Mouse (Mus musculus): ENCODE measurements around the gene Tmem35b. TPM values are rescaled to one million over a fixed set of nuclear protein-coding genes. Genes with fewer than 3 reads are reported as not detected.
"Not testable (repeated sequence)": the region's sequence is repeated elsewhere in the genome, so short reads cannot be mapped to it uniquely, and the experiment has no call there.

Gene Tmem35b
- polyA plus RNA-seq (2015; fragmentation: Nextera tagmentation; extraction: Ambion mirVana), result 12.2 and 13.0 TPM in 2 replicates

DNA sequence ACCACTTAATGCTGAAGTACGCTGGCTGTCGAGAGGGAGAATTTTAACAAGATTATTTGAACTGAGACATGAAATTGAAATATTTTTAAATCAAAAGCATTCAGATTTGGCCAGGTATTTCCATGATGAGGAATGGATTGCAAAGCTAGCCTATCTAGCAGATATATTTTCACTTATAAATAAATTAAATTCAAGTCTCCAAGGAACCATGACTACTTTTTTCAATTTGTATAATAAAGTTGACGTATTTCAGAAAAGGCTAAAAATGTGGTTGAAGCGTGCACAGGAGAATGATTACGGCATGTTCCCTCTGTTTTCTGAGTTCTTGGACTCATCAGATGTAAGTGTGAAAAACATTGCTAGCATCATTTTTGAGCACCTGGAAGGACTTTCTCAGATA lies at the start of gene Tmem35b:
Gene Tmem35b (plus strand): TSS at position 301 of the 400 bp plus-strand sequence.
- Histone ChIP-seq H3K9ac (no peak within 1 kb of the TSS), H3K4me1 (peaks cover 7% of the 10 kb centered on the region; the same call in 1 of the 2 replicates), H3K4me3 (no peak within 1 kb of the TSS), H3K27ac (no peak within 1 kb of the TSS), H3K27me3 (no peaks in the 10 kb centered on the region), H3K4me2 (no peak within 1 kb of the TSS), H3K36me3 (peaks cover 3% of the 10 kb centered on the region; the same call in 1 of the 2 replicates), H3K9me3 (no peaks in the 10 kb centered on the region)
- 91% methylated on average over 5 of the region's 5 CpGs for WGBS
- ATAC-seq (ENCODE audit: insufficient number of reproducible peaks, low FRiP score, low TSS enrichment, low read depth), result no peak

DNA sequence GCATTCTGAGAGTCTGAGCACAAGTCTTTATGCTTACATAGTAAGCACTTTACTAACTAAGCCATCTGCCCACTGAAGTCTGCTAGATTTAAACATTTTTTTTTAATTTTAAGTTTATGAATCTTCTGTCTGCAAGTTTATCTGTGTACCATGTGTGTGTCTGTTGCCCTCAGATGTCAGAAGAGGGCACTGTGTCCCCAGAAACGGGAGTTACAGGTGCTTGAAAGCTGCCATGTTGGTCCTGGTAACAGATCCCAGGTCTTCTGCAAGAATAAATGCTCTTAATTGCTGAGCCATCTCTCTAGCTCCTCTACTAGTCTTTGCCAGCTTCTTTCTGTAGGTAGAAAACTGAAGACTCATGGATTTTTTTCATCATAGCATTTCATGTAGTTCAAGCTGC lies 48.6 kb upstream of the Tmem35b start:
- Histone ChIP-seq H3K9me3 (no peaks in the 10 kb centered on the region), H3K36me3 (no peaks in the 10 kb centered on the region), H3K27me3 (no peaks in the 10 kb centered on the region), H3K27ac (no peak overlapping the region), H3K4me2 (no peak overlapping the region), H3K4me3 (no peak overlapping the region), H3K4me1 (peaks cover 5% of the 10 kb centered on the region), H3K9ac (no peak overlapping the region)
- WGBS, result 59% methylated on average over 1 of the region's 1 CpGs
- no peak for ATAC-seq (ENCODE audit: insufficient number of reproducible peaks, low FRiP score, low TSS enrichment, low read depth)

DNA sequence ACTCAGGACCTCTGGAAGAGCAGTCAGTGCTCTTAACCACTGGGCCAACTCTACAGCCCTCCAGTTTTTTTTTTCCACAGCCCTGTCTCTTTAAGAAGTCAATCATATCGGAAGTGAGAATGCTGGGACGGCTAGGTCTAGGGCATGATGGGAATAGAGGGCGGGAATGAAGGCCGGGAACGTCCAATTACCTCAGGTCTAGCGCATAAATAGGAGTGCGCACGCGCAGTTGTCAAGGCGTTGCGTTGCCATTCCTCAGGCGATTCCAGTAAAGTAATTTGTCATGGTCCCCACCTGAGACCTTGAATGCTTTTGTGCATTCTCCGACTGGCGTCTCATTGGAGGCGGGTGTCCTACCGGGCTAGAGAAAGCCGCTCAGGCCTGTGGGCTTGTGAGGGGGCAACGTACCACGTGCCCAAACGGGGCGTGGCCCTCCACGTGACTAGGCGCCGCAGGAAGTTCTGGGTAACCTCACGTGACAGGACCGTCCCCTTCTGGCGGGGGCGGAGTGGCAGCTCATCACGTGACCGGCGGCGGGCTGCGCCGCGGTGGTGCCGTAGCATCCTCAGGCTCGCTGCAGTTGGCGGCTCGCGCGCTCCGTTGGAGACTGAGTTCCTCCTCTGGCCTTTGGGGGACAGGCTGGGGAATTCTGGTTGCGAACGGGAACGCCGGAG lies 46.5 kb upstream of the Tmem35b start, which contains the start of gene Zmym6:
Gene Zmym6 (plus strand): TSS at position 509 of the 674 bp plus-strand sequence.
- Histone ChIP-seq H3K4me1 (peaks cover 9% of the 10 kb centered on the region), H3K4me2 (peak within 1 kb of the TSS; percentile 67), H3K36me3 (no peaks in the 10 kb centered on the region; the same call in 1 of the 2 replicates), H3K9ac (peak within 1 kb of the TSS; percentile 50), H3K27me3 (no peaks in the 10 kb centered on the region), H3K9me3 (no peaks in the 10 kb centered on the region), H3K4me3 (peak within 1 kb of the TSS; percentile 50), H3K27ac (peak within 1 kb of the TSS; percentile 94)
- ATAC-seq (ENCODE audit: insufficient number of reproducible peaks, low FRiP score, low TSS enrichment, low read depth), result peak; percentile 96
- WGBS, result under 1% methylated on average over 46 of the region's 46 CpGs

DNA sequence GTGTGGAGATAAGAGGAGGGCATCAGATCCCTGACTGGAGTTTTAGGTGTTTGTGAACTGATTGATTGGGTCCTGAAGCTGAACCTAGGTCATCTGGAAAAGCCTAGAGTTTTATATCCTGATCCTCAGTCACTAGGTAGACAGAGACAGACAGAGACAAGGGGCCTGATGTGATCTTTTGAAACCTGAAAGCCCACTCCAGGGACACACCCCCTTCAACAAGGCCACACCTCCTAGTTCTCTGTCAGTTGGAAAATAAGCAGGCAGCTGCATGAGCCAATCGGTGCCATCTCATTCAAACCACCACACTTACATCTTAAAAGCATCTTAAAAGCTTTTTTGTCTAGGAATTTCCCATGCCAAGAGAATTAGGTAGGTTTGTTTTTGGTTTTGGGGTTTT lies 42.7 kb upstream of the Tmem35b start:
- Histone ChIP-seq H3K4me2 (no peak overlapping the region), H3K27ac (no peak overlapping the region), H3K9me3 (no peaks in the 10 kb centered on the region), H3K4me1 (peaks cover 9% of the 10 kb centered on the region), H3K27me3 (no peaks in the 10 kb centered on the region), H3K4me3 (no peak overlapping the region), H3K36me3 (no peaks in the 10 kb centered on the region; the same call in 1 of the 2 replicates), H3K9ac (no peak overlapping the region)
- 39% methylated on average over 1 of the region's 1 CpGs for WGBS
- ATAC-seq (ENCODE audit: insufficient number of reproducible peaks, low FRiP score, low TSS enrichment, low read depth), result no peak

DNA sequence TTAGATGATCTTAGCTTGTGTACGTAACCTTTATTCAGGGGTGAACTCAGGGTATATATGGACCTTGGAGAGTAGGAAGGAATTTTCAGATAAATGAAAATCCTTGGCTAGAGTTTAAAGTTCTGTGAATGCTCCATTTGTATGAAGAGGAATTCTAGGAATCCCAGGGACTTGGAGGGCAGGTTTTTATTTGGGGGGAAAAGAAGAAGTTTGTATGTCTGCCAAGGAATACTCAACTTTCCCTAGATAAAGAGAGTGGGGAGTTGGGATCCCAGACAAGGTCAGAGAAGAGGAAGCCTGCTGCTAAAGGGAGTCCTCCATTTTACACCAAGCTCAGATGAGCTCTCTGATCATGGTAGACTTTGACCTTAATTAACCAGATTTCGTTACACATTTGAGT lies 40.4 kb upstream of the Tmem35b start:
- H3K4me1 ChIP-seq, result peaks cover 5% of the 10 kb centered on the region
- no peaks in the 10 kb centered on the region for H3K9me3 ChIP-seq
- peaks cover 2% of the 10 kb centered on the region; the same call in 1 of the 2 replicates for H3K36me3 ChIP-seq
- H3K27me3 ChIP-seq, result no peaks in the 10 kb centered on the region
- H3K9ac ChIP-seq, result no peak overlapping the region
- no peak overlapping the region for H3K4me3 ChIP-seq
- H3K27ac ChIP-seq, result no peak overlapping the region
- 81% methylated on average over 2 of the region's 2 CpGs for WGBS
- no peak for ATAC-seq (ENCODE audit: insufficient number of reproducible peaks, low FRiP score, low TSS enrichment, low read depth)
- H3K4me2 ChIP-seq, result no peak overlapping the region

DNA sequence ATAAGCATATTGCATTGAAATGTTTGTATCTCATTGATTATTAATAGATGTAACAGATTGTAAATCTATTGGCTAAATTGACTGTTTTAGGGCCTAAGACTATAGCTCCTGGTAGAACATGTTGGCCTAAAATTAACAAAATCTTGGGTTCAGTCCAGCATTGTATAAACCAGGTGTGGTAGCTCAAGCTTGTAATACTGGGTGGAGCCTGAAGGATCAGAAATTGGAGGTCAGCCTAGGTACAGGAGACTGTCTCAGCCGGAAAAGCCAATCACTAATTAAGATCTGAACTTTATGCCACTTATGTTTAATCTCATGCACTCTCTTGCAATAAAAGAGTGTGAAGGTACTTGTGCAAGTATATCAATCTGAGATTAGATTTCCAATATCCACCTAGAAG lies 37.7 kb upstream of the Tmem35b start:
- H3K9me3 ChIP-seq, result no peaks in the 10 kb centered on the region
- ATAC-seq (ENCODE audit: insufficient number of reproducible peaks, low FRiP score, low TSS enrichment, low read depth), result no peak
- no peak overlapping the region for H3K4me3 ChIP-seq
- H3K4me1 ChIP-seq, result no peaks in the 10 kb centered on the region
- H3K4me2 ChIP-seq, result no peak overlapping the region
- H3K36me3 ChIP-seq, result peaks cover 21% of the 10 kb centered on the region
- WGBS, result 77% methylated on average over 1 of the region's 1 CpGs
- H3K9ac ChIP-seq, result no peak overlapping the region
- H3K27me3 ChIP-seq, result no peaks in the 10 kb centered on the region
- no peak overlapping the region for H3K27ac ChIP-seq

DNA sequence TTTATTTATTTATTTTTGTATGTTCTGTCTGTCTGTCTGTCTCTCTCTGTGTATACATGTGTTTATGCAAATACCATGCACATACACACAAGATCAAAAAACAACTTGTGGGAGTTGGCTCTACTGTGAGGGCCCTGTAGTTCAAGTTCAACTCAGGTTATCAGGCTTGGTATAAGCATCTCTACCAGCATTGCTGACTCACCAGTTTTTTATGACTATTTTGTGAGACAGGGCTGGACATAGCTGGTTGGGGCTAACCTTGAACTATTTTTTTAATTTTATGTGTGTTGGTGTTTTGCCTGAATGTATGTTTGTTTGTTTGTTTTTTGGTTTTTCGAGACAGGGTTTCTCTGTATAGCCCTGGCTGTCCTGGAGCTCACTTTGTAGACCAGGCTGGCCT lies 32.3 kb upstream of the Tmem35b start:
- H3K9me3 ChIP-seq, result no peaks in the 10 kb centered on the region
- no peak overlapping the region for H3K4me3 ChIP-seq
- WGBS, result 95% methylated on average over 1 of the region's 1 CpGs
- H3K27ac ChIP-seq, result no peak overlapping the region
- H3K4me1 ChIP-seq, result no peaks in the 10 kb centered on the region
- no peak for ATAC-seq (ENCODE audit: insufficient number of reproducible peaks, low FRiP score, low TSS enrichment, low read depth)
- H3K27me3 ChIP-seq, result no peaks in the 10 kb centered on the region
- H3K9ac ChIP-seq, result no peak overlapping the region
- H3K36me3 ChIP-seq, result peaks cover 36% of the 10 kb centered on the region
- no peak overlapping the region for H3K4me2 ChIP-seq

DNA sequence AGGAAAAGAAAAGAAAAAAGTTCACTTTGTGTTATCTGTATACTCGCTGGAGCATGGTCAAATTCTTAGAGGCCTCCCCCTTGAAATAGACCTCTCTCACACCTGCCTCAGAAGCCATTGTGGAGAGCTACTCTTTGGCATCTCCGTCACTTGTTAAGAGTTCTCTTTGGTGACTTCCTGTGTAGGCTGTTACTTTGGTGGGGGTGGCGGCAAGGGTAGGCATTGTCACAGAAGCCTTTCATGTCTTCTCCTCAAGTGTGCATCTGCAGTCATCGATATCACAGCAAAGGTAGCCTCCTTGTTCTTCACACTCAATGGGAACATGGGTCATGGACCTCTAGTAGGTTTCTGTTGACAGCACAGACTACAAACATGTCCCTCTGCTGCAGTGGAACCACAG lies 28.4 kb upstream of the Tmem35b start:
- 91% methylated on average over 4 of the region's 4 CpGs for WGBS
- no peak overlapping the region for H3K9ac ChIP-seq
- H3K4me1 ChIP-seq, result no peaks in the 10 kb centered on the region
- H3K9me3 ChIP-seq, result no peaks in the 10 kb centered on the region
- no peak for ATAC-seq (ENCODE audit: insufficient number of reproducible peaks, low FRiP score, low TSS enrichment, low read depth)
- no peak overlapping the region for H3K27ac ChIP-seq
- no peak overlapping the region for H3K4me3 ChIP-seq
- no peak overlapping the region for H3K4me2 ChIP-seq
- no peaks in the 10 kb centered on the region for H3K27me3 ChIP-seq
- peaks cover 19% of the 10 kb centered on the region for H3K36me3 ChIP-seq

DNA sequence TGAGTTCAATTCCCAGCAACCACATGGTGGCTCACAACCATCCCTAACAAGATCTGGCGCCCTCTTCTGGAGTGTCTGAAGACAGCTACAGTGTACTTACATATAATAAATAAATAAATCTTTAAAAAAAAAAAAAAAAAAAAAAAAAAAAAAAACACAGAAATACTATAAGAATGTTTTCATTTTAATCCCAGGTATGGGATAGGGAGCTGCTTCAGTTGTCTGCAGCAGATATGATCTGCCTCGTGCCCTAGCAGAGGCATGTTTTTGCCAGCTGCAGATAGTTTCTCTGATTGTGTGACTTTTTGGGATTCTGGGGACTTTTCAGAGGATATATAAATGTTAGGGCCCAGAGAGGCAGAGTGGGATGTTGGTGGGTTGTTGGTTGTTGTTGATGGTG lies 23.9 kb upstream of the Tmem35b start:
- not testable (repeated sequence) for H3K4me2 ChIP-seq; H3K9me3 ChIP-seq; H3K4me3 ChIP-seq; H3K27me3 ChIP-seq; H3K9ac ChIP-seq; H3K27ac ChIP-seq; ATAC-seq (ENCODE audit: insufficient number of reproducible peaks, low FRiP score, low TSS enrichment, low read depth); H3K4me1 ChIP-seq
- peaks cover 28% of the 10 kb centered on the region for H3K36me3 ChIP-seq
- WGBS, result 90% methylated on average over 1 of the region's 2 CpGs

DNA sequence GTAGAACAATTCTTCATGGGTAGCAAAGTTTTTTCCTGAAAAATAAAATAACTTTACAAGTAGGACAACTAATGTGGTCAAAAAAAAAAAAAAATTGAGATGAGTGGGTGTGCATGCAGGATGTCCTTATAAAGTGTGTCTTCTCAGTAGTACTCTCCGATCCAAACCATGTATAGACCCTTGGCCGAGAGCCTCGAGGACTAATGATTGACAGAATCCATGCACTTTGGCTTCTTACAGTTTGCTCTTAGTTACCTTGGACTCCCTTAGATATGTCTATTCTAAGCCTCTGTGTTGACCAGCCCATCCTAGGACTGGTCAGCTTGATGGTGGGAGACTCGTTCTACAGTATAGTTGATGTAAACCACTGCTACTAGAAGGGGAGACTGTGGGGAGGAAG lies 15.9 kb upstream of the Tmem35b start:
- Histone ChIP-seq H3K4me1 (no peaks in the 10 kb centered on the region), H3K27me3 (no peaks in the 10 kb centered on the region), H3K27ac (no peak overlapping the region), H3K4me3 (no peak overlapping the region), H3K36me3 (peaks cover 51% of the 10 kb centered on the region), H3K4me2 (no peak overlapping the region), H3K9me3 (no peaks in the 10 kb centered on the region), H3K9ac (no peak overlapping the region)
- 90% methylated on average over 4 of the region's 4 CpGs for WGBS
- no peak for ATAC-seq (ENCODE audit: insufficient number of reproducible peaks, low FRiP score, low TSS enrichment, low read depth)

DNA sequence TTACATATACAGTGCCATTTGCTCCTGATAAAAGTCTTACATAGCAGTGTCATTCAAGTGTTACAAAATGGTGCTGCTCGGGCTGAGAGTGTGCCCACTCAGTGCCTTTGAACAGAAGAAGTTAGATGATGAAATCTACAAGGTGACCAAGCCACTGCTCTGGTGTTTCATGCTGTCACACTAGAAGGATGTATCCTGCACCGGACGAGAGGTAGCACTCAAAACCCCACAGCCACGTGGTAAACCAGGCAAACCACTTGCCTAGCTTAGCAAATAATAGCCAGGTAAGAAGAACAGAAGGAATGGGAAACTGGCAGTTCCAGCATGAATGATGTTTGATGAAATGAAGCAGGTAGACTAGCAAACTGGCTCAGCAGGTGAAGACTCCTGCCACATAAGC lies 12.9 kb upstream of the Tmem35b start:
- 76% methylated on average over 4 of the region's 4 CpGs for WGBS
- ATAC-seq (ENCODE audit: insufficient number of reproducible peaks, low FRiP score, low TSS enrichment, low read depth), result no peak
- H3K27ac ChIP-seq, result no peak overlapping the region

DNA sequence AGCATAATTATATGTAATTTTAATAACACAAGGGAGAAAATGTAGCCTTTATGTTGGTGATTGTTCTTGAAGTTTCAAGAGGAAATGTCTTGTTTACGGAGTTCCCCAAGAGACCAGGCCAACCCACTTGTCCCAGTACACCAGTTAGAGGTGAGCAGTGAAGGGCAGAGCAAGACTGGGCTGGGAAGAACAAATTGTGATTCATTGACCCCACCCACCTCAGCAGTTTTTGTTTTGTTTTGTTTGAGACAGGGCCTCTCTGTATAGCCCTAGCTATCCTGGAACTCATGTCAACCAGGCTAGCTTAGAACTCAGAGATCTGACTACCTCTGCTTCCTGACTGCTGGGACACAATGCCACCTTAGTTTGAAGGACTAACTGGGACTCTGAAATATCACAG lies 840 bp downstream of the Tmem35b start:
- ATAC-seq (ENCODE audit: insufficient number of reproducible peaks, low FRiP score, low TSS enrichment, low read depth), result no peak
- no peaks in the 10 kb centered on the region for H3K9me3 ChIP-seq
- H3K4me1 ChIP-seq, result peaks cover 7% of the 10 kb centered on the region; the same call in 1 of the 2 replicates
- no peaks in the 10 kb centered on the region for H3K27me3 ChIP-seq
- H3K36me3 ChIP-seq, result peaks cover 3% of the 10 kb centered on the region; the same call in 1 of the 2 replicates
- no peak overlapping the region for H3K4me2 ChIP-seq
- no peak overlapping the region for H3K4me3 ChIP-seq
- no peak overlapping the region for H3K27ac ChIP-seq
- no peak overlapping the region for H3K9ac ChIP-seq
- WGBS, result 91% methylated on average over 1 of the region's 1 CpGs

More for the DNA sequence above, 12.9 kb upstream of the Tmem35b start:
- H3K4me3 ChIP-seq, result no peak overlapping the region
- no peaks in the 10 kb centered on the region for H3K27me3 ChIP-seq
- no peak overlapping the region for H3K4me2 ChIP-seq
- no peaks in the 10 kb centered on the region for H3K4me1 ChIP-seq
- H3K36me3 ChIP-seq, result peaks cover 34% of the 10 kb centered on the region
- no peaks in the 10 kb centered on the region for H3K9me3 ChIP-seq
- no peak overlapping the region for H3K9ac ChIP-seq

All from limb, embryonic 15.5 days (tissue).